Mouse (Mus musculus) mature B cell (primary cell): ENCODE results near the gene Tha1.

Experiments
- in situ Hi-C: fragments of 300-500 bp; cut with MboI; formaldehyde crosslinking; loops from 2 replicates; pipeline ENCODE4 v1.14.3; 2019

The Tha1 gene

DNA sequence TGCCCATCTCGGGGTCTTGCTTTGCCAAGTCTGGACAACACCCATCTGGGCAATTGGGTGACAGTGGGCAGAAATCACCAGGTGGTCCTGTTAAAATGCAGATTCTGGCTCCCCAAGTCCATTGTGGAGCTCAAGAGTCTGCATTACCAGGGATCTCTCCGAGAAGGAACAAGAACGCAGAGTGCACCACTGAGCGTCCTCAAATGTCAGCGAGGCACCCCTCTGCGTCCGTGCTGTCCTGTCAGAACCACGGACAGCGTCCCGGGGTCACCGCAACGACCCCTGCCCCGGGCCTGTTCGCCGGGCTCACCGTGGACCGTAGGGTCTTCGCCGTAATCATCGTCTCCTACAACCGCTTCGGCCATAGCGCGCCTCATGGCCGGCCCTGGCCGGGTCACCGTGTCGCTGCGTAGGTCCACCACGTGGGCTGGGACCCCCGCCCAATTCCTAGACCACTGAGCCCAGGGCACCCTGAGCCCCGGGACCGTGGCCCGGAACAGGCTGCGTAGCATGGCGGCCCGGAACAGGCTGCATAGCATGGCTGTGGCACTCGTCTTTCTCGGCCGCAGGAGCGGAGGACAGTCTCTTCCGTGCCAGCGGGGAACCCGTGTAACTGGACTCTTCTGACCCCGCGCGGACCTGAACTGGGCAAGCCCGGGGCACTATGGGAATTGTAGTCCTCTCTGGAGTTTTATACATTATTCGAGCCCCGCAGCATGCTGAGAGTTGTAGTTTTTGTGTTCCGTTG lies at the start of gene Tha1:
Gene Tha1 (minus strand): TSS at position 621 of the 748 bp plus-strand sequence.
- in situ Hi-C loops = no loop called here

- in situ Hi-C loops = loop anchor here (10.0 kb wide), 1 partner anchor 106 kb away; no protein-coding TSS in a partner anchor
Measured at GRCm38 (mm10) chr11:117919211-117919610, 45.9 kb upstream of the Tha1 start.

GRCm38 (mm10) chr11:117918541-117918940 lies 45.3 kb upstream of the Tha1 start:
- in situ Hi-C loops = loop anchor here (10.0 kb wide), 1 partner anchor 106 kb away; no protein-coding TSS in a partner anchor

GRCm38 (mm10) chr11:117915837-117916236 lies 42.6 kb upstream of the Tha1 start:
- in situ Hi-C loops = loop anchor here (10.0 kb wide), 1 partner anchor 109 kb away; no protein-coding TSS in a partner anchor

DNA sequence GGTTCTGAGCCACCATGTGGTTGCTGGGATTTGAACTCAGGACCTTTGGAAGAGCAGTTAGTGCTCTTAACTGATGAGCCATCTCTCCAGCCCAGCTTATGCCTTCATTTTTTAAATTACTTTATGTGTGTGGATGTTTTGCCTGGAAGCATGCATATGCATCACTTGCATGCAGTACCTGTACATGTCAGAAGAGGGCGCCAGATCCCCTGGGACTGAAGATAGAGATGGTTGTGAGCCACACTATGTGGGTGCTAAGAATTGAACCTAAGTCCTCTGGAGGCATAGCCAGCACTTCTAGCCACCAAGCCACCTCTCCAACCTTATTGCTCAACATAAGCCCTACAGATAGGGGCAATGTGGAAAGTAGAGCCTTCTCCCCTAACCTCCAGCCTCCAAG lies 42.1 kb upstream of the Tha1 start:
- in situ Hi-C loops = loop anchor here (10.0 kb wide), 1 partner anchor 109 kb away; no protein-coding TSS in a partner anchor

- in situ Hi-C loops = loop anchor here (10.0 kb wide), 1 partner anchor 110 kb away; no protein-coding TSS in a partner anchor
Measured at GRCm38 (mm10) chr11:117914531-117914930, 41.2 kb upstream of the Tha1 start.

GRCm38 (mm10) chr11:117912684-117913352 lies 39.5 kb upstream of the Tha1 start:
- in situ Hi-C loops = loop anchor here (10.0 kb wide), 1 partner anchor 112 kb away; no protein-coding TSS in a partner anchor

DNA sequence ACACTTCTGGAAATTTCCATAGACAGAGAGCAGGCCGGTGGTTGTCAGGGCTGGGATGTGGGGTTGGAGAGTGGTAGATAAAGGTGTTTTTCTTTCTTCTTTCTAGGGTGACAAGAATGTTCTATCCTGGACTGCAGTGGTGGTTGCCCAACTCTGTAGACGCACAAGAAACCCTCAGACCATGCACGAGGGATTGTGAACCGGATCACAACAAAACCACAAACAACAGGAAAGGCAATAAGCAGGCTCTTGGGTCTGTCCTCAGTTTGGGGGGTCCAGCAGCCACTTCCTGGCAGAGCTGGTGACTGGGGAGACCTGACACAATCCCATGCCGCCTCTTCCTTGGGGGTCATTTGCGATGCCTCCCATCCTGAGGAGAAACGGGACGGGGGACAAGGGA lies 36.1 kb upstream of the Tha1 start:
- in situ Hi-C loops = no loop called here

GRCm38 (mm10) chr11:117904442-117904841 lies 31.2 kb upstream of the Tha1 start:
- in situ Hi-C loops = no loop called here

- in situ Hi-C loops = no loop called here
Measured at GRCm38 (mm10) chr11:117902282-117902681, 29.0 kb upstream of the Tha1 start.

GRCm38 (mm10) chr11:117896533-117896932 lies 23.3 kb upstream of the Tha1 start:
- in situ Hi-C loops = no loop called here

GRCm38 (mm10) chr11:117894676-117895075 lies 21.4 kb upstream of the Tha1 start:
- in situ Hi-C loops = no loop called here

DNA sequence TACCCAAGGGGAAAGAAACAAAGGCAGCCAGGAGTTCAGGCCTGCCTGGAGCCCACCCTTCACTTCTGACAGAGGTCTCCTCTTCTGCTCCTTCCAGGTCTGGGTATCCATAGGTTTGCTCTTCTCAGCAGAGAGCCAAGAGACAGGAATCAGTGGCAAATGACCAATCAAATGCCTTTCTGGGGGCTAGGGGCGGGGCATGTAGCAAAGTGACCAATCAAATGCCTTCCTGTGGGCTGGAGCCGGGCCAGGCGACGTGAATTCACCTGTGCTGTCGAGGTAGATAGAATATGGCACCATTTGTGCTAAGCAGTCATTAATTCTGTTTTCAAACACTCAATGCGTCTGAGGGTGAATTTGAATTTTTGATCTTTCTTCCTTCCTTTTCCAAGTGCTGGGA lies 18.9 kb upstream of the Tha1 start:
- in situ Hi-C loops = no loop called here

DNA sequence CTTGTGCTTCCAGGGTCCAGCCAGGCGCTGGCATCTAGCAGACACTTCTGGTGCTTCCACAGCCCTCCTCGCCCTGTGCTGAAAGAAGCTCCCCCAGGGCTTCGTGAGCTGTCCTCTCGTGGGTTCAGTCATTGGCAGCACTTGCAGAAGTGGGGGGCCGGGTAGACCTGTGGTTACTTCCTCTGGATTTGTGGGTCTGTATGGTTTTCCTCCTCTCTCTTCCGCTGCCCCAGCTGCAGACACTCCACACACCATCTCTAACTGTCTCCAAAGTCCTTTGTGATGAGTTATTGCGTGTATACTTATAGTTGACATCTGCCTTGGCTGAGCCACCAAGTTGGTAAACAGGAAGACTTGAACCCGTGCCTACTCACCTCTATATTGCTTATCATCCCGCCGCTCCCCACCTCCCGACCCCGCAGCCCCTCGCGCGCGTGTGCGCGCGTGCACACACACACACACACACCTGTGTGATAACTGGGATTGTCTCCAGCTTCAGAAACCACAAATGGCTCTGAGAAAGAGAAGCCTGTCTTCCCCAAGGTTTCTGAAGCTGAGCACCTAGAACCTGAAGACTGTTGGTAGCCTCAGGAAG lies 18.4 kb upstream of the Tha1 start:
- in situ Hi-C loops = no loop called here

GRCm38 (mm10) chr11:117890519-117891282 lies 17.4 kb upstream of the Tha1 start:
- in situ Hi-C loops = no loop called here

DNA sequence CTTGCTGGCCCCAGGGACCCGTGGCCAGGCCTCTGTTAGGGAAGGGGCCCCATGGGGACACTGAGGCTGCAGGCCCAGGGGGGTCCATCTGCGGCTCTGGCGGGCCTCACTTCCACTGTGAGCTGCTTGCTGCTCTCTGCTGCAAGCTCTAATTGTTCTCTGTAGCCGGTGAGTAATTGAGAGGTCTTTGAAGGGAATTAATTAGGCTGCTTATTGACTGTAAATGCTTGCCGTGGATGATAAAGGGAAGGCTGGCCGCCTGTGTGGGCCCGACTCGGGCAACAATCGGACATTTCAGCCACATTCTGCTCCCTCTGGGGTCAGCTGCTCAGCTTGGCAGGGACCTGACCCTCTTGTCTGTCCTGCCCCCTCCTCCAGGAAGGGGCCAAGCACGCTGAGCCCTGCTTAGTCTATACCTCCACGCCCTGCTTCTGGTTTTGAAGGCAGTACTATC lies 16.6 kb upstream of the Tha1 start:
- in situ Hi-C loops = no loop called here

DNA sequence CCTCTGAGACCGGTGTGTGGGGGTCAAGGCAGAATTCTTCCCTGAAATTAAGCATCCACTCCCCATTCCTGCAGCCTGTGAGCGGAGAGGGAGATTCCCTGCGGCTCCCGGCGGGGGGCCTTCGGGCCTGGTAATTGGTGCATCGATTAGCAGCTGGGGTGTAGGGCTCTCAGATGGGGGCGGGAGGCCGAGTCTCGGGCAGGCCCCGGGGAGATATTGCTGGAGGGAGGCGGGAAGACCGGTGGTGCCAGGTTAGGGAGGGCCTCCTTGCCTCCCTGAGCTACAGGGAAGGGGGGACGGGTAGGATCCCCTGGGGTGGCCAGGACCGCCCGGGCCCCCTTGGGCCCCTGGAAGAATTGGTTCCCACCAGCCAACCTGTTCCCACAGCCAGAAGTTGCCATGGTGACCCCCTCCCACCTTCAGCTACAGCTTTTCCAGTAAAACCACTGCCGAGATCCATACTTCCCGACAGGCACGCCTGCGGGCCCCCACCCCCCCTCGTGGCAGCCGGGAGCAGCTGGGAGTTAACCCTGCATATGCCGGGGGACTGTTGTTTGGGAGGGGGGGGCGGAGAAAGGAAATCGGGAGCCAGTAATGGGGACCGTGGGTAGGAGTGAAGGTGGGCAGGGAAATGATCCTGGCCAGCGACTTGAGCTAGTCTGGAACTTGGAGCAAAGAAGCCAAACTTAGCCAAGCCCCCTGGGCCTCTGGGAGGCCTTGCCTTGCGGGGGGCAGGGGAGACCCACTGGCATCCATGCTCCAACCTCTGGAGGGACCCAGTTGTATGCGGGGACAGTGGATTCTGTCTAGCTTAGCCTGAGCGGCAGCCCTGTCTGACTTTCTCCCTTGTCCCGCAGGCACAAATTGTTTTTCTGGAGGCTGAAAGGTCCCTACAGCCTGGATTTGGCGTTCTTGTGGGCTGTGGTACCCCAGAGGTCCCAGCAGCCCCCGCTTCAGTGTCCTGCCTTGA lies 15.9 kb upstream of the Tha1 start:
- in situ Hi-C loops = no loop called here

- in situ Hi-C loops = no loop called here
Measured at GRCm38 (mm10) chr11:117888168-117888852, 15.0 kb upstream of the Tha1 start.

DNA sequence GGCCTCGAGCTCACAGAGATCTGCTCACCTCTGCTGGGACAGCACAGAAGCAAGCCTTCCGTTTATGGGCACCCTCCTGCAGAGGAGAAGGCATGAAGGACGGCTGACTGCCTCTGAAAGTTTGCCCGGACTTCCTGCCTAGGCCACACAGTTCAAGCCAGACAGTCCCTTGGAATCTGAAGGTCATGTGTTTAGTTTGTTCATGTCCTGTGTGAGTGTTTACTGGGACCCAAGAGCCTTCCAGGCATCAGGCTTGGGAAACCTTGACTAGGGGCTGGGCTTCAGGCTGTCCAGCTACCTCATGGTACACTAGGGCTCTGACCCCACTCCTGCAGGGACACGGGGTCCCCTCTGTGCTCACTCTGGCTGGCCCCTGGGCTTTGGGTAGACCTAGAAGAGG lies 12.7 kb upstream of the Tha1 start:
- in situ Hi-C loops = no loop called here

DNA sequence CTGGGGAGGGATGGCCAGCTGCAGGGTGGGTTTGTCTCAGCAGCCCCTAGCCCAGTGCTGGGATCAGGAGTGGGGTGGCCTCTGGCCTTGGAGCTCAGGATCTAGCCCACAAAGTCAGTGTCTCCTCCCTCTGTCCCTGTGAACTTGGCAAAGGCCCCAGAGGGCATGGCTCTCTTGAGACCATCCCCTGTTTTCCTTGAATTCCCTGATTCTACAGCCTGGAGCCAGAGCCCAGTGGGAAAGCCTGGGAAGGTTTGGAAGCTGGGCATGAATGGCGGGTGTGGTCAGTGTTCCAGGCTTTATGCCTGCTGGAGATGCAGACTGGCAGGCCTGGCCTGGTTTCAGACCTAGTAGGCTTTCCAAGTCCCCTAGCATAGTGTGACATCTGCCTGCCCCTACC lies 8.9 kb upstream of the Tha1 start:
- in situ Hi-C loops = no loop called here
